Mouse (Mus musculus): ENCODE data around the gene Cpsf3. TPM values are rescaled to one million over a fixed set of nuclear protein-coding genes. Genes with fewer than 3 reads are reported as not detected.

The Cpsf3 gene
- polyA plus RNA-seq, 1 experiment from 2014 or later: 106 TPM

GRCm38 (mm10) chr12:21322856-21323255 lies 37.7 kb downstream of the Cpsf3 start:
- Histone ChIP-seq H3K4me2 (no peak overlapping the region), H3K4me3 (ENCODE audit: low read depth, low read length) (no peak overlapping the region), H3K27ac (ENCODE audit: low read depth) (no peak overlapping the region), H3K4me1 (ENCODE audit: insufficient read depth) (no peaks in the 10 kb centered on the region), H3K9me3 (ENCODE audit: low read depth, low read length) (no peaks in the 10 kb centered on the region), H3K36me3 (ENCODE audit: insufficient read depth) (peaks cover 78% of the 10 kb centered on the region), H3K9ac (no peak overlapping the region), H3K27me3 (ENCODE audit: insufficient read depth, low read length) (no peaks in the 10 kb centered on the region)
- no peak for DNase-seq
- ATAC-seq (ENCODE audit: insufficient read depth): no peak
- 86% methylated on average over 9 of the region's 9 CpGs for WGBS
- TF ChIP-seq CTCF (IDR thresholded peaks at IDR 0.05; ENCODE audit: low read depth): no peak

- Histone ChIP-seq H3K36me3 (ENCODE audit: insufficient read depth) (peaks cover 84% of the 10 kb centered on the region), H3K4me1 (ENCODE audit: insufficient read depth) (no peaks in the 10 kb centered on the region), H3K4me3 (ENCODE audit: low read depth, low read length) (no peak overlapping the region), H3K27me3 (ENCODE audit: insufficient read depth, low read length) (no peaks in the 10 kb centered on the region), H3K9ac (no peak overlapping the region), H3K27ac (ENCODE audit: low read depth) (no peak overlapping the region), H3K4me2 (no peak overlapping the region), H3K9me3 (ENCODE audit: low read depth, low read length) (no peaks in the 10 kb centered on the region)
- 71% methylated on average over 5 of the region's 5 CpGs for WGBS
- DNase-seq (no peak), ATAC-seq (ENCODE audit: insufficient read depth) (no peak)
- no peak for TF ChIP-seq CTCF (IDR thresholded peaks at IDR 0.05; ENCODE audit: low read depth)
Measured at GRCm38 (mm10) chr12:21324101-21324500, 38.9 kb downstream of the Cpsf3 start.

GRCm38 (mm10) chr12:21325266-21325665 lies 40.1 kb downstream of the Cpsf3 start:
- DNase-seq (no peak), ATAC-seq (ENCODE audit: insufficient read depth) (no peak)
- 87% methylated on average over 8 of the region's 8 CpGs for WGBS
- Histone ChIP-seq H3K9me3 (ENCODE audit: low read depth, low read length) (no peaks in the 10 kb centered on the region), H3K36me3 (ENCODE audit: insufficient read depth) (peaks cover 89% of the 10 kb centered on the region), H3K27ac (ENCODE audit: low read depth) (no peak overlapping the region), H3K4me1 (ENCODE audit: insufficient read depth) (no peaks in the 10 kb centered on the region), H3K9ac (no peak overlapping the region), H3K4me3 (ENCODE audit: low read depth, low read length) (no peak overlapping the region), H3K27me3 (ENCODE audit: insufficient read depth, low read length) (no peaks in the 10 kb centered on the region), H3K4me2 (no peak overlapping the region)
- TF ChIP-seq CTCF (IDR thresholded peaks at IDR 0.05; ENCODE audit: low read depth): no peak

GRCm38 (mm10) chr12:21326325-21326724 lies 41.1 kb downstream of the Cpsf3 start:
- no peak for DNase-seq
- Histone ChIP-seq H3K4me2 (no peak overlapping the region), H3K27me3 (ENCODE audit: insufficient read depth, low read length) (no peaks in the 10 kb centered on the region), H3K27ac (ENCODE audit: low read depth) (no peak overlapping the region), H3K9me3 (ENCODE audit: low read depth, low read length) (no peaks in the 10 kb centered on the region), H3K9ac (no peak overlapping the region), H3K36me3 (ENCODE audit: insufficient read depth) (peaks cover 89% of the 10 kb centered on the region), H3K4me1 (ENCODE audit: insufficient read depth) (no peaks in the 10 kb centered on the region), H3K4me3 (ENCODE audit: low read depth, low read length) (no peak overlapping the region)
- 95% methylated on average over 3 of the region's 3 CpGs for WGBS
- TF ChIP-seq CTCF (IDR thresholded peaks at IDR 0.05; ENCODE audit: low read depth): no peak
- ATAC-seq (ENCODE audit: insufficient read depth): no peak

- Histone ChIP-seq H3K9me3 (ENCODE audit: low read depth, low read length) (no peaks in the 10 kb centered on the region), H3K4me1 (ENCODE audit: insufficient read depth) (no peaks in the 10 kb centered on the region), H3K4me2 (no peak overlapping the region), H3K27me3 (ENCODE audit: insufficient read depth, low read length) (no peaks in the 10 kb centered on the region), H3K27ac (ENCODE audit: low read depth) (no peak overlapping the region), H3K36me3 (ENCODE audit: insufficient read depth) (peaks cover 86% of the 10 kb centered on the region), H3K4me3 (ENCODE audit: low read depth, low read length) (no peak overlapping the region), H3K9ac (no peak overlapping the region)
- 89% methylated on average over 9 of the region's 9 CpGs for WGBS
- no peak for ATAC-seq (ENCODE audit: insufficient read depth)
- DNase-seq: no peak
- no peak for TF ChIP-seq CTCF (IDR thresholded peaks at IDR 0.05; ENCODE audit: low read depth)
Measured at GRCm38 (mm10) chr12:21329661-21330400, 44.6 kb downstream of the Cpsf3 start.

GRCm38 (mm10) chr12:21330961-21331576 lies 45.9 kb downstream of the Cpsf3 start:
- ATAC-seq (ENCODE audit: insufficient read depth): no peak
- no peak overlapping the region for H3K4me2 ChIP-seq
- no peak overlapping the region; the same call in 1 of the 2 replicates for H3K9ac ChIP-seq
- no peak for TF ChIP-seq CTCF (IDR thresholded peaks at IDR 0.05; ENCODE audit: low read depth)
- H3K27ac ChIP-seq (ENCODE audit: low read depth): no peak overlapping the region
- 85% methylated on average over 10 of the region's 10 CpGs for WGBS
- DNase-seq: no peak
- H3K27me3 ChIP-seq (ENCODE audit: insufficient read depth, low read length): no peaks in the 10 kb centered on the region
- H3K36me3 ChIP-seq (ENCODE audit: insufficient read depth): peaks cover 86% of the 10 kb centered on the region
- no peak overlapping the region for H3K4me3 ChIP-seq (ENCODE audit: low read depth, low read length)
- no peaks in the 10 kb centered on the region for H3K4me1 ChIP-seq (ENCODE audit: insufficient read depth)
- H3K9me3 ChIP-seq (ENCODE audit: low read depth, low read length): no peaks in the 10 kb centered on the region

GRCm38 (mm10) chr12:21331711-21332110 lies 46.5 kb downstream of the Cpsf3 start:
- H3K9me3 ChIP-seq (ENCODE audit: low read depth, low read length): no peaks in the 10 kb centered on the region
- H3K27me3 ChIP-seq (ENCODE audit: insufficient read depth, low read length): no peaks in the 10 kb centered on the region
- DNase-seq: no peak
- H3K4me2 ChIP-seq: no peak overlapping the region
- no peak for ATAC-seq (ENCODE audit: insufficient read depth)
- no peak overlapping the region for H3K4me3 ChIP-seq (ENCODE audit: low read depth, low read length)
- TF ChIP-seq CTCF (IDR thresholded peaks at IDR 0.05; ENCODE audit: low read depth): no peak
- no peaks in the 10 kb centered on the region for H3K4me1 ChIP-seq (ENCODE audit: insufficient read depth)
- no peak overlapping the region for H3K27ac ChIP-seq (ENCODE audit: low read depth)
- WGBS: 80% methylated on average over 6 of the region's 6 CpGs
- no peak overlapping the region for H3K9ac ChIP-seq
- H3K36me3 ChIP-seq (ENCODE audit: insufficient read depth): peaks cover 86% of the 10 kb centered on the region
